Mouse (Mus musculus) kidney, adult 2 months (tissue): ENCODE measurements at regions not wholly inside any gene's neighbourhood (a gene's known extent, or its start where the extent isn't known, plus 50 kb on each side); places are given as distances from the start of the nearest gene placed in this dataset.

Experiments
- DNase-seq: peaks from one replicate; pipeline ENCODE4 v3.0.0; 2021
- H3K27ac ChIP-seq: fragments of 200-500 bp; 2 replicates; pipeline ENCODE4 v1.5.1; 2012; ENCODE audit warnings: low read depth, low read length, control low read depth, inconsistent platforms; ENCODE audit not compliant: insufficient read depth
- H3K27me3 ChIP-seq: fragments of 200-500 bp; replicated peaks from 2 replicates; pipeline ENCODE4 v1.6.1; 2012; ENCODE audit warnings: mild to moderate bottlenecking, moderate library complexity, low read length, inconsistent platforms; ENCODE audit not compliant: control insufficient read depth, insufficient read depth
- H3K36me3 ChIP-seq: fragments of 200-500 bp; 2 replicates; pipeline ENCODE4 v1.6.1; 2012; ENCODE audit warnings: mild to moderate bottlenecking, moderate library complexity, low read length, inconsistent platforms; ENCODE audit not compliant: control insufficient read depth, insufficient read depth
- H3K4me1 ChIP-seq: fragments of 200-500 bp; 2 replicates; pipeline ENCODE4 v1.6.1; 2011; ENCODE audit warnings: low read length; ENCODE audit not compliant: control insufficient read depth, insufficient read depth
- H3K4me3 ChIP-seq: fragments of 200-500 bp; 2 replicates; pipeline ENCODE4 v1.5.1; 2011; ENCODE audit warnings: mild to moderate bottlenecking, low read depth, low read length, control low read depth; ENCODE audit not compliant: insufficient read depth
- CTCF ChIP-seq: fragments of 200-500 bp; conservative IDR thresholded peaks from 2 replicates; pipeline ENCODE4 v1.5.1; 2011; ENCODE audit warnings: low read depth, mild to moderate bottlenecking, control low read depth, low read length, moderate library complexity, mixed read lengths; ENCODE audit not compliant: insufficient read depth, insufficient read length
- POLR2A ChIP-seq: fragments of 200-500 bp; IDR thresholded peaks from one replicate; pipeline ENCODE4 v1.6.1; 2011; ENCODE audit warnings: low read depth, low read length, control low read depth
- WGBS: fragments of 180-500 bp; shearing (Covaris S2); methylation state at CpG from one replicate; pipeline ENCODE4 v1.1.7; 2018; 5-methylcytosine and 5-hydroxymethylcytosine counted together

DNA sequence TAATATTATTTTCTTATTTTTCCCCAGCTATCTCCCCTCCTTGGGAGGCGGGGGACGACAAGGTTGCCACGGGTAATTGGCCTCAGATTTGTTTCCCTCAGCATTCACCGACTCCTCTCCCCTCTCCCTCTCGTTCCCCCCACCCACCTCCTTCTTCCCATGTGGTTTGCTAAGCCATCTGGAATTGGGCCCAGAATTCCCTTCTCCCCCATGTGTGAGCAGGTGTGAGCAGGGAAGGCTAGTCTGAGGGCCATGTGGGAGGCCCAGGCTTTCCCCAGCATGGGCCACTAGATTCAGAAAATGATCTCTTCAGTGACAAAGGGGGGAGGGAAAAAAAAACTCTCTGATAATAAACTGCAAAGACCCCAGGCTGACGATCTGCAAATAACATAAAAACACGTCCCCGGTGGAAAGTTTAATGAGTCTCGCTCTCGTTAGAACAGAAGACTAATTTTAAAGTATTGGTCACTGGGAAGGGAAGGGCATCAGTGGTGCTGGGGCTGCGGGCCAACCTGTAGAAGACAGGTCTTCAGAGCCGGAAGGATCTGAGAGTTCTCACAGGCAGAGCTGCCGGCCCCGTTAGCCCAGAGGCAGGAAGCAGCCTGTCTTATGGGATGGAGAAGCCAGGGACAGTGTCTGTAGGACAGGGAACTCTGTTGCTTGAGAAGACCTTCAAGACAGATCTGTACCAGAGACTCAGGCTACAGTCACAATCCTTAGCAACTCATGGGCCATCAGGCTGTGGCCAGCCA is 64.3 kb upstream of the Unc5a start:
- Histone ChIP-seq H3K4me1 (no peaks in the 10 kb centered on the region), H3K4me3 (no peak overlapping the region), H3K27ac (no peak overlapping the region), H3K27me3 (no peaks in the 10 kb centered on the region), H3K36me3 (no peaks in the 10 kb centered on the region)
- DNase-seq: no peak
- WGBS: 21% methylated on average over 14 of the region's 14 CpGs
- TF ChIP-seq POLR2A: no peak

DNA sequence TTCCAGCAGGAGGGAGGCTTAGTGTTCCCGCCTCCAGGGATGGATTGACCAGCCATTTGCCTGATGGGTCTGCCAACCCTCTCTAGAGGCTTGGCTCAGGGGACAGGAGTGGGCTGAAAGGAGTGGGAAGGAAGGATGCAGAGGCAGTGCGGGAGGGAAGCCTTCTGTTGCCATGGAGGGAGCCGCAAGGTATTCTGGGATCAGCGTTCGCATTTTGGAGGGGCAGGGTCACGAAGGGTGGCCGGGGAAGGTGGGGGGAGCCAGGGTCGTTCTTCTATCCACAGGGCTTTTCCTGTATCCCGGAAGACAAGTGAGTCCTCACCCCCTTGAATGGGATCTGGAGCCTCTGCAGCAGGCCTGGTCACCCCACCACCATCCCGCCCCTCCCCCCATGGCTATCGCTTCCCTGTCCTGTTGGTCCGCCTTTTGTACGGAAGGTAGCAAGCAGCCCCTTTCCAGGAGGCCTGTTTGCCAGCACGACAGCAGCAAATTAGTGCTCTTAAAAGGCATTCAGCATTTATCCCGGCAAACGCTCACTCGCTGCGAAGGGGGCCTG is 61.8 kb upstream of the Unc5a start:
- H3K4me3 ChIP-seq: no peak overlapping the region
- TF ChIP-seq POLR2A: no peak
- no peak for TF ChIP-seq CTCF
- H3K36me3 ChIP-seq: no peaks in the 10 kb centered on the region
- WGBS: 20% methylated on average over 18 of the region's 18 CpGs
- H3K4me1 ChIP-seq: no peaks in the 10 kb centered on the region
- H3K27ac ChIP-seq: no peak overlapping the region
- no peak for DNase-seq
- H3K27me3 ChIP-seq: no peaks in the 10 kb centered on the region

- WGBS: 64% methylated on average over 5 of the region's 5 CpGs
- no peaks in the 10 kb centered on the region for H3K4me1 ChIP-seq
- TF ChIP-seq POLR2A (no peak), CTCF (no peak)
- no peak overlapping the region for H3K4me3 ChIP-seq
- no peak for DNase-seq
- H3K36me3 ChIP-seq: no peaks in the 10 kb centered on the region
- no peak overlapping the region for H3K27ac ChIP-seq
- H3K27me3 ChIP-seq: no peaks in the 10 kb centered on the region
Measured at GRCm38 (mm10) chr13:54888021-54888420, 61.2 kb upstream of the Unc5a start.

- Histone ChIP-seq H3K4me1 (no peaks in the 10 kb centered on the region), H3K27ac (no peak overlapping the region), H3K4me3 (no peak overlapping the region), H3K27me3 (no peaks in the 10 kb centered on the region), H3K36me3 (no peaks in the 10 kb centered on the region)
- TF ChIP-seq CTCF: no peak
- TF ChIP-seq POLR2A: no peak
- WGBS: 82% methylated on average over 8 of the region's 8 CpGs
- DNase-seq: no peak
Measured at GRCm38 (mm10) chr13:54889684-54890399, 59.4 kb upstream of the Unc5a start.

- no peak for DNase-seq
- no peak for TF ChIP-seq CTCF
- 59% methylated on average over 1 of the region's 1 CpGs for whole genome bisulfite sequencing
- H3K27ac ChIP-seq: no peak overlapping the region
- H3K36me3 ChIP-seq: no peaks in the 10 kb centered on the region
- H3K4me1 ChIP-seq: no peaks in the 10 kb centered on the region
- no peak overlapping the region for H3K4me3 ChIP-seq
- H3K27me3 ChIP-seq: no peaks in the 10 kb centered on the region
Measured at GRCm38 (mm10) chr13:54892572-54892971, 56.6 kb upstream of the Unc5a start.

GRCm38 (mm10) chr13:54893651-54894050 is 55.6 kb upstream of the Unc5a start:
- Histone ChIP-seq H3K4me3 (no peak overlapping the region), H3K4me1 (no peaks in the 10 kb centered on the region), H3K27me3 (no peaks in the 10 kb centered on the region), H3K36me3 (no peaks in the 10 kb centered on the region), H3K27ac (no peak overlapping the region)
- WGBS: 40% methylated on average over 7 of the region's 7 CpGs
- no peak for DNase-seq
- no peak for TF ChIP-seq POLR2A
- no peak for TF ChIP-seq CTCF

DNA sequence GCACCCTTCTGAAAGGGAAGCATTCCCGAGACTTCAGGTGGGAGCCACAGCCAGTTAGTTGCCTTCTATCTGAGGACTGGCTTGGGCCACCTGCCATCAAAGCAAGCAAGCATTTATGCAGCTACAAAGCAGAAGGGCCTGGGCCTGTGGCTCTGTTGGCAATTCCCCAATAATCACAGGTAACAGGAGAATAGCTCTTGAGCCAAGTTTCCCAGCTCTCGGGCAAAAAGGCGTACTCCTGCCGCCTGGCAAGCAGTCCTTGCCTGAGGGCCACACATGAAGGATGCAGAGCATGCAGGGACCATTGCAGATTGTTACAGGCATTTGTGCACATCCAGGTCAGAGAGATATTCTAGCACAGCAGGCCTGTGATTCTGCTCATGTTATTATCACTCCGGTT is 53.2 kb upstream of the Unc5a start:
- no peak for TF ChIP-seq POLR2A
- no peak for TF ChIP-seq CTCF
- H3K4me3 ChIP-seq: no peak overlapping the region
- H3K4me1 ChIP-seq: no peaks in the 10 kb centered on the region
- 64% methylated on average over 5 of the region's 5 CpGs for WGBS
- no peak overlapping the region for H3K27ac ChIP-seq
- DNase-seq: no peak
- no peaks in the 10 kb centered on the region for H3K36me3 ChIP-seq
- no peaks in the 10 kb centered on the region for H3K27me3 ChIP-seq
